Mouse (Mus musculus) neural tube, embryonic 12.5 days (tissue): Measurements from ENCODE around the gene Sin3b. TPM values are rescaled to one million over a fixed set of nuclear protein-coding genes. Genes with fewer than 3 reads are reported as not detected.

Source experiments
- ATAC-seq: fragments of 200-750 bp; cut with Nextera tagmentation; 2 replicates; pipeline ENCODE4 v1.8.0; 2017; ENCODE audit warnings: low read depth, mild to moderate bottlenecking, moderate TSS enrichment, moderate library complexity; ENCODE audit not compliant: low FRiP score
- H3K27ac ChIP-seq: fragments of 300-500 bp; sonication (generic); 2 replicates; pipeline ENCODE4 v1.5.1; 2016
- H3K27me3 ChIP-seq: fragments of 300-500 bp; sonication (generic); replicated peaks from 2 replicates; pipeline ENCODE4 v1.6.1; 2016; ENCODE audit warnings: mild to moderate bottlenecking
- H3K36me3 ChIP-seq: fragments of 300-500 bp; sonication (generic); 2 replicates; pipeline ENCODE4 v1.6.1; 2016; ENCODE audit warnings: mild to moderate bottlenecking
- H3K4me1 ChIP-seq: fragments of 300-500 bp; sonication (generic); 2 replicates; pipeline ENCODE4 v1.6.1; 2016
- H3K4me2 ChIP-seq: fragments of 300-500 bp; sonication (generic); replicated peaks from 2 replicates; pipeline ENCODE4 v1.6.1; 2016; ENCODE audit warnings: mild to moderate bottlenecking
- H3K4me3 ChIP-seq: fragments of 300-500 bp; sonication (generic); 2 replicates; pipeline ENCODE4 v1.5.1; 2016
- H3K9ac ChIP-seq: fragments of 300-500 bp; sonication (generic); 2 replicates; pipeline ENCODE4 v1.6.1; 2016; ENCODE audit warnings: mild to moderate bottlenecking
- H3K9me3 ChIP-seq: fragments of 300-500 bp; sonication (generic); 2 replicates; pipeline ENCODE4 v1.6.1; 2016; ENCODE audit warnings: mild to moderate bottlenecking
- WGBS: fragments of 180-500 bp; shearing (Covaris S2); methylation state at CpG from one replicate; pipeline ENCODE4 v1.1.7; 2016; 5-methylcytosine and 5-hydroxymethylcytosine counted together
- polyA plus RNA-seq: library from polyadenylated mRNA; unstranded; fragments of >200 nt; fragmentation: Nextera tagmentation; extraction: Ambion mirVana; gene quantifications from 2 replicates; pipeline ENCODE4 v1.2.1, GENCODE M21; 2016

Gene Sin3b
- polyA plus RNA-seq, 1 experiment from 2014 or later = 142 TPM

GRCm38 (mm10) chr8:72720541-72720940 is 2.5 kb upstream of the Sin3b start:
- Histone ChIP-seq H3K4me2 (no peak overlapping the region), H3K36me3 (peaks cover 10% of the 10 kb centered on the region), H3K4me1 (peaks cover 10% of the 10 kb centered on the region), H3K9me3 (no peaks in the 10 kb centered on the region), H3K27ac (no peak overlapping the region), H3K4me3 (no peak overlapping the region), H3K27me3 (no peaks in the 10 kb centered on the region), H3K9ac (no peak overlapping the region)
- 38% methylated on average over 1 of the region's 1 CpGs for WGBS
- no peak for ATAC-seq

- H3K27ac ChIP-seq = no peak overlapping the region
- H3K4me1 ChIP-seq = peaks cover 11% of the 10 kb centered on the region
- peak overlapping the region; percentile 96 for H3K4me2 ChIP-seq
- ATAC-seq = peak; percentile 46
- under 1% methylated on average over 30 of the region's 30 CpGs for WGBS
- no peaks in the 10 kb centered on the region for H3K9me3 ChIP-seq
- peaks cover 41% of the 10 kb centered on the region for H3K36me3 ChIP-seq
- H3K9ac ChIP-seq = peak overlapping the region; percentile 95
- peak overlapping the region; percentile 99 for H3K4me3 ChIP-seq
- no peaks in the 10 kb centered on the region for H3K27me3 ChIP-seq
Observed at GRCm38 (mm10) chr8:72723651-72724001, 541 bp downstream of the Sin3b start.

- peaks cover 88% of the 10 kb centered on the region for H3K36me3 ChIP-seq
- H3K9me3 ChIP-seq = no peaks in the 10 kb centered on the region
- H3K27ac ChIP-seq = no peak overlapping the region
- ATAC-seq = no peak
- no peak overlapping the region for H3K9ac ChIP-seq
- H3K4me1 ChIP-seq = peaks cover 15% of the 10 kb centered on the region
- H3K4me2 ChIP-seq = no peak overlapping the region
- H3K4me3 ChIP-seq = no peak overlapping the region
- H3K27me3 ChIP-seq = no peaks in the 10 kb centered on the region
- WGBS = 74% methylated on average over 1 of the region's 1 CpGs
Observed at GRCm38 (mm10) chr8:72728636-72729035, 5.6 kb downstream of the Sin3b start.

- 91% methylated on average over 5 of the region's 5 CpGs for WGBS
- H3K27ac ChIP-seq = no peak overlapping the region
Observed at GRCm38 (mm10) chr8:72735001-72735400, 11.9 kb downstream of the Sin3b start.

GRCm38 (mm10) chr8:72736868-72737267 is 13.8 kb downstream of the Sin3b start:
- Histone ChIP-seq H3K27me3 (no peaks in the 10 kb centered on the region), H3K4me1 (no peaks in the 10 kb centered on the region), H3K4me2 (no peak overlapping the region), H3K9me3 (no peaks in the 10 kb centered on the region), H3K9ac (no peak overlapping the region), H3K36me3 (peaks cover 91% of the 10 kb centered on the region), H3K4me3 (no peak overlapping the region), H3K27ac (no peak overlapping the region)
- ATAC-seq = no peak

More at GRCm38 (mm10) chr8:72735001-72735400, 11.9 kb downstream of the Sin3b start:
- no peak for ATAC-seq
- Histone ChIP-seq H3K4me1 (no peaks in the 10 kb centered on the region), H3K4me2 (no peak overlapping the region), H3K36me3 (peaks cover 92% of the 10 kb centered on the region), H3K27me3 (no peaks in the 10 kb centered on the region), H3K9me3 (no peaks in the 10 kb centered on the region), H3K4me3 (no peak overlapping the region), H3K9ac (no peak overlapping the region)

- Histone ChIP-seq H3K9me3 (no peaks in the 10 kb centered on the region), H3K4me3 (no peak overlapping the region), H3K27ac (no peak overlapping the region), H3K4me2 (no peak overlapping the region), H3K4me1 (no peaks in the 10 kb centered on the region), H3K27me3 (no peaks in the 10 kb centered on the region), H3K9ac (no peak overlapping the region), H3K36me3 (peaks cover 98% of the 10 kb centered on the region)
- no peak for ATAC-seq
- 46% methylated on average over 5 of the region's 5 CpGs for WGBS
Observed at GRCm38 (mm10) chr8:72746061-72746460, 23.0 kb downstream of the Sin3b start.

GRCm38 (mm10) chr8:72749846-72750245 is 26.8 kb downstream of the Sin3b start:
- no peak overlapping the region for H3K27ac ChIP-seq
- no peak overlapping the region for H3K4me2 ChIP-seq
- no peak overlapping the region for H3K4me3 ChIP-seq
- peaks cover 96% of the 10 kb centered on the region for H3K36me3 ChIP-seq
- no peaks in the 10 kb centered on the region for H3K27me3 ChIP-seq
- no peak overlapping the region for H3K9ac ChIP-seq
- no peaks in the 10 kb centered on the region for H3K9me3 ChIP-seq
- no peak for ATAC-seq
- no peaks in the 10 kb centered on the region for H3K4me1 ChIP-seq
- 94% methylated on average over 26 of the region's 26 CpGs for WGBS

GRCm38 (mm10) chr8:72750266-72750665 is 27.2 kb downstream of the Sin3b start:
- 94% methylated on average over 6 of the region's 6 CpGs for WGBS
- peaks cover 93% of the 10 kb centered on the region for H3K36me3 ChIP-seq

GRCm38 (mm10) chr8:72751126-72751525 is 28.0 kb downstream of the Sin3b start:
- Histone ChIP-seq H3K4me3 (no peak overlapping the region), H3K27me3 (no peaks in the 10 kb centered on the region), H3K36me3 (peaks cover 94% of the 10 kb centered on the region), H3K27ac (no peak overlapping the region), H3K9ac (no peak overlapping the region), H3K9me3 (no peaks in the 10 kb centered on the region), H3K4me2 (no peak overlapping the region), H3K4me1 (no peaks in the 10 kb centered on the region)
- WGBS = 84% methylated on average over 3 of the region's 3 CpGs
- no peak for ATAC-seq

More at GRCm38 (mm10) chr8:72750266-72750665, 27.2 kb downstream of the Sin3b start:
- H3K4me1 ChIP-seq = no peaks in the 10 kb centered on the region
- no peak overlapping the region for H3K4me2 ChIP-seq
- no peaks in the 10 kb centered on the region for H3K9me3 ChIP-seq
- ATAC-seq = no peak
- no peak overlapping the region for H3K9ac ChIP-seq
- no peaks in the 10 kb centered on the region for H3K27me3 ChIP-seq
- H3K27ac ChIP-seq = no peak overlapping the region
- H3K4me3 ChIP-seq = no peak overlapping the region

- no peak for ATAC-seq
- Histone ChIP-seq H3K9me3 (no peaks in the 10 kb centered on the region), H3K4me2 (no peak overlapping the region), H3K4me3 (no peak overlapping the region), H3K9ac (no peak overlapping the region), H3K36me3 (peaks cover 94% of the 10 kb centered on the region), H3K4me1 (no peaks in the 10 kb centered on the region), H3K27ac (no peak overlapping the region), H3K27me3 (no peaks in the 10 kb centered on the region)
- WGBS = 83% methylated on average over 3 of the region's 3 CpGs
Observed at GRCm38 (mm10) chr8:72752289-72752688, 29.2 kb downstream of the Sin3b start.

- ATAC-seq = no peak
- H3K4me3 ChIP-seq = no peak overlapping the region
- no peak overlapping the region for H3K9ac ChIP-seq
- whole genome bisulfite sequencing = 94% methylated on average over 9 of the region's 9 CpGs
- H3K4me1 ChIP-seq = no peaks in the 10 kb centered on the region
- no peaks in the 10 kb centered on the region for H3K9me3 ChIP-seq
- no peaks in the 10 kb centered on the region for H3K27me3 ChIP-seq
- H3K4me2 ChIP-seq = no peak overlapping the region
- H3K36me3 ChIP-seq = peaks cover 93% of the 10 kb centered on the region
- H3K27ac ChIP-seq = no peak overlapping the region
Observed at GRCm38 (mm10) chr8:72753165-72753564, 30.1 kb downstream of the Sin3b start.

- Histone ChIP-seq H3K9ac (no peak overlapping the region), H3K4me3 (no peak overlapping the region), H3K4me2 (no peak overlapping the region), H3K27ac (no peak overlapping the region), H3K36me3 (peaks cover 93% of the 10 kb centered on the region), H3K27me3 (no peaks in the 10 kb centered on the region), H3K9me3 (no peaks in the 10 kb centered on the region), H3K4me1 (no peaks in the 10 kb centered on the region)
- 92% methylated on average over 2 of the region's 2 CpGs for WGBS
- ATAC-seq = no peak
Observed at GRCm38 (mm10) chr8:72753781-72754180, 30.7 kb downstream of the Sin3b start.

- H3K9me3 ChIP-seq = no peaks in the 10 kb centered on the region
- no peak overlapping the region for H3K4me3 ChIP-seq
- H3K4me2 ChIP-seq = no peak overlapping the region
- no peaks in the 10 kb centered on the region for H3K27me3 ChIP-seq
- ATAC-seq = no peak
- no peak overlapping the region for H3K9ac ChIP-seq
- 97% methylated on average over 2 of the region's 2 CpGs for WGBS
- H3K4me1 ChIP-seq = no peaks in the 10 kb centered on the region
- no peak overlapping the region for H3K27ac ChIP-seq
- H3K36me3 ChIP-seq = peaks cover 75% of the 10 kb centered on the region
Observed at GRCm38 (mm10) chr8:72756031-72756430, 32.9 kb downstream of the Sin3b start.
